Mouse (Mus musculus): Measurements from ENCODE around the gene Ripor3. TPM values are rescaled to one million over a fixed set of nuclear protein-coding genes. Genes with fewer than 3 reads are reported as not detected.

Gene Ripor3
- total and polyA plus RNA-seq, 3 experiments: 0.17 TPM; not detected in 2

DNA sequence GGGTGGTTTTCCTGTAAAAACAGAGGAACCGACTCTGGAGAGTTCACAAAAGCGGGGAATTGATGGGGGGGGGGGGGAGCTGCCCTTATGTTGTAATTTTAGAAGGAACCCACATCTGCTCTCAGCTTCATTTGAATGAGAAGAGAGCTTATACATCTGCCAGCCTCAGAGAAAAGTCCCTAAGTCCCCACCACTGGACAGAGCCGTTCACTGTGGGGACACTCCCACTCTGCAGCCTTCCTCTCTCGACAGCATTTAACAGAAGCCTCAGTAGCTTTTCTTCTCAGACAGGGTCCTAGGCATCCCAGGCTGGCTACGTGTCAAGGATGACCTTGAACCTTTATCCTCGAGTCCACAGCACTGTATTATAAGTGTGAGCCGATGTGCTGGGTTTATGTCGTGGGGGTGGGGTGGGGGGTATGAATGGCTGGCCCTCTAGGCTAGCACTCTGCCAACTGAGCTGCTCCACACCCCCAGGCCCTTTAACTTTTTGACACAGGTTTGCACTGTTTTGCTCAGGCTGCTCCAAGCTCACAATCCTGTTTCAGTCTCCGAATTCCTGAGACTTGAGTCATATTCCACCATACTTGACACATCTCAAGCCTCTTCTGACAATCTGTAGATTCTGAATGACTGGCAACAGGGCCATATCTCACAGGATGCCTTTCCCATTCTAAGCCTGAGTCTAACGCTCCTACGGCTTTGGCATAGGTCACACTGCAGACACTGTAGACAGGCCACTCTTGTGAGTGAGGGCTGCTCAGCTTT, 70.6 kb downstream of the Ripor3 start (continued):
- TF ChIP-seq BHLHE40 (IDR thresholded peaks at IDR 0.05; ENCODE audit: low read depth, low read length) (no peak), POLR2A (IDR thresholded peaks at IDR 0.05; ENCODE audit: low read depth, low read length) (peak; percentile 45; the same call in 1 of the 2 replicates), RCOR1 (conservative IDR thresholded peaks at IDR 0.05; ENCODE audit: low read depth, low read length) (no peak)

DNA sequence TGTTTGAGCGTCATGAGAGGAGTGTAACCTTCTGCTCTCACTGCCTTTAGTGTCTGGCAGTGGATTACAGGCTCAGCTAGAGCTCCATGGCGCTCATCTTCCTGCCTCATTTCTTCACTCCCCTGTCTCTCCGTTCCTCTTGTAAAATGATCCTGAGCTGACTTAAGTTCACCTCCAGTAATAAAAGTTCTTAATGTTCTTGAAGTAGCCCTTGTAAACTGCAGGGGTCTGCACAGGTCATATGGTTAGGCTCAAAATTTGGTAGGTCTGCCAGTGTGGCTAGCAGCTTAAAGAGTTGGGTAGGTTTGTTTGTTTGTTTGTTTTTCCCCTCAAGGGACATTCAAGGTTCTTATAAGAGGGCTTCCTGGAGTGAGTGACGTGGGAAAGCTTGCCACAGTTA, 71.2 kb downstream of the Ripor3 start:
- dilution Hi-C loops (cut with MboI; ENCODE audit: extremely low pct_ligation_motif_present, extremely low pct_unique_long_range_greater_than_20kb, low sequenced_read_pairs): no loop called here
- peak overlapping the region; percentile 82 for H3K27ac ChIP-seq (ENCODE audit: insufficient read depth, low read depth)

DNA sequence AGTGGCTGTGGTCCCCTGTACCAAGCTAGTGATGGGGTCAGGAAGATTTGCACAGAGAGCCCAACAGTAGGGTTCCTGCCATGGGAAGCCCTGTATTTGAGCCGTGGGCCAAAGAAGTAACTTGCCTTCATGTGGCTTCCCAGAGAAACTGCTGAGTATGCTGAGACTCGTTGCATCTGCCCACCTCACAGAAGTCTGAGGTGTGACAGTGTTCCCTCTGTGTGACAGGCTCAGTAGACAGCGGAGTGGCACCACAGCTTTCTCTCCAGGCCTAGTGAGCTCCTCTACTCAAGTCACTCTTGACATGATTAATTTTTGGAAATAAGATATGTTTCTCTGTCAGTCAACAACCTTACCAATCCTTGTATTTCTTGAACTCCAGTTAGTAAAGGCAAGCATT, 71.6 kb downstream of the Ripor3 start:
- DNase-seq (ENCODE audit: extremely low read depth): no peak
- peaks cover 0 to 30% of the 10 kb centered on the region in 2 experiments for H3K36me3 ChIP-seq (replicated peaks in 1 of 2; ENCODE audit: control insufficient read depth in 1 of 2, insufficient read depth in 1 of 2, low read length in 1 of 2)
- TF ChIP-seq CTCF (conservative IDR thresholded peaks at IDR 0.05 in 1 of 2, IDR thresholded peaks at IDR 0.05 in 1 of 2; ENCODE audit: low read depth in 2 of 2, low read length in 2 of 2): no peak
- no peak for TF ChIP-seq TCF12 (IDR thresholded peaks at IDR 0.05; ENCODE audit: low read depth, low read length)
- TF ChIP-seq SMC3 (IDR thresholded peaks at IDR 0.05; ENCODE audit: low read depth, low read length): no peak
- TF ChIP-seq ZC3H11A (IDR thresholded peaks at IDR 0.05; ENCODE audit: low read depth, low read length): no peak
- TF ChIP-seq ELF1 (IDR thresholded peaks at IDR 0.05; ENCODE audit: low read depth, low read length): no peak
- no peak for TF ChIP-seq ETS1 (conservative IDR thresholded peaks at IDR 0.05; ENCODE audit: low read depth, low read length)
- no peak for TF ChIP-seq JUN (IDR thresholded peaks at IDR 0.05; ENCODE audit: insufficient read depth, low read depth, low read length)
- no peak for TF ChIP-seq POLR2A (IDR thresholded peaks at IDR 0.05; ENCODE audit: low read depth, low read length)
- TF ChIP-seq MAFK (IDR thresholded peaks at IDR 0.05; ENCODE audit: insufficient replicate concordance, low read length): no peak
- no peak for TF ChIP-seq USF1 (IDR thresholded peaks at IDR 0.05; ENCODE audit: low read depth, low read length)
- TF ChIP-seq NELFE (IDR thresholded peaks at IDR 0.05; ENCODE audit: low read depth, low read length): no peak
- no peak for TF ChIP-seq CHD1 (IDR thresholded peaks at IDR 0.05; ENCODE audit: low read depth, low read length)
- TF ChIP-seq NRF1 (IDR thresholded peaks at IDR 0.05; ENCODE audit: low read depth, low read length): no peak
- H3K4me2 ChIP-seq (ENCODE audit: insufficient read depth, low read depth, poor library complexity, severe bottlenecking): 0 out of 2 replicates have a peak overlapping the region, but pooled peaks have one; percentile 95
- dilution Hi-C loops (cut with MboI; ENCODE audit: extremely low pct_ligation_motif_present, extremely low pct_unique_long_range_greater_than_20kb, low sequenced_read_pairs): no loop called here
- H3K27me3 ChIP-seq (replicated peaks): no peaks in the 10 kb centered on the region
- H3K79me2 ChIP-seq (replicated peaks; ENCODE audit: control insufficient read depth, extremely low read depth, insufficient read depth, poor library complexity, severe bottlenecking): peaks cover 100% of the 10 kb centered on the region
- peaks cover 50 to 90% of the 10 kb centered on the region in 2 experiments for H3K4me1 ChIP-seq (ENCODE audit: control insufficient read depth in 1 of 2, insufficient read depth in 2 of 2)
- no peak overlapping the region for H3K4me3 ChIP-seq (replicated peaks in 1 of 3; ENCODE audit: low read depth in 2 of 3, low read length in 2 of 3, poor library complexity in 1 of 3)
- in situ Hi-C loops (cut with MboI; ENCODE audit: low pct_ligation_motif_present, low pct_unique_long_range_greater_than_20kb, low sequenced_read_pairs): no loop called here
- no peaks in the 10 kb centered on the region for H3K9me3 ChIP-seq (replicated peaks; ENCODE audit: low read length)
- H3K9ac ChIP-seq (ENCODE audit: insufficient read depth, low read depth): no peak overlapping the region
- H3K27ac ChIP-seq (ENCODE audit: insufficient read depth, low read depth): peak overlapping the region; percentile 82

More for the DNA sequence above, 71.2 kb downstream of the Ripor3 start:
- no peak for DNase-seq (ENCODE audit: extremely low read depth)
- TF ChIP-seq USF1 (IDR thresholded peaks at IDR 0.05; ENCODE audit: low read depth, low read length): no peak
- TF ChIP-seq CHD1 (IDR thresholded peaks at IDR 0.05; ENCODE audit: low read depth, low read length): peak; percentile 61; the same call in 1 of the 2 replicates
- TF ChIP-seq MXI1 (IDR thresholded peaks at IDR 0.05; ENCODE audit: low read depth, low read length): peak; percentile 63; the same call in 1 of the 2 replicates
- TF ChIP-seq ELF1 (IDR thresholded peaks at IDR 0.05; ENCODE audit: low read depth, low read length): 0 out of 2 replicates have a peak, but pooled peaks have one; percentile 22
- 0 out of 2 replicates have a peak, but pooled peaks have one; percentile 21 for TF ChIP-seq SIN3A (IDR thresholded peaks at IDR 0.05; ENCODE audit: low read length)
- TF ChIP-seq KAT2A (IDR thresholded peaks at IDR 0.05; ENCODE audit: insufficient replicate concordance, low read length): 0 out of 2 replicates have a peak, but pooled peaks have one; percentile 19
- TF ChIP-seq RCOR1 (conservative IDR thresholded peaks at IDR 0.05; ENCODE audit: low read depth, low read length): peak; percentile 55; the same call in 1 of the 2 replicates
- no peak for TF ChIP-seq ETS1 (conservative IDR thresholded peaks at IDR 0.05; ENCODE audit: low read depth, low read length)
- in situ Hi-C loops (cut with MboI; ENCODE audit: low pct_ligation_motif_present, low pct_unique_long_range_greater_than_20kb, low sequenced_read_pairs): no loop called here
- Histone ChIP-seq H3K4me1 (ENCODE audit: control insufficient read depth in 1 of 2, insufficient read depth in 2 of 2) (peaks cover 53 to 95% of the 10 kb centered on the region in 2 experiments), H3K9ac (ENCODE audit: insufficient read depth, low read depth) (no peak overlapping the region; the same call in 1 of the 2 replicates), H3K79me2 (replicated peaks; ENCODE audit: control insufficient read depth, extremely low read depth, insufficient read depth, poor library complexity, severe bottlenecking) (peaks cover 100% of the 10 kb centered on the region), H3K36me3 (replicated peaks in 1 of 2; ENCODE audit: control insufficient read depth in 1 of 2, insufficient read depth in 1 of 2, low read length in 1 of 2) (peaks cover 0 to 30% of the 10 kb centered on the region in 2 experiments), H3K9me3 (replicated peaks; ENCODE audit: low read length) (no peaks in the 10 kb centered on the region), H3K4me3 (replicated peaks in 1 of 3; ENCODE audit: low read depth in 2 of 3, low read length in 2 of 3, poor library complexity in 1 of 3) (no peak overlapping the region), H3K27me3 (replicated peaks) (no peaks in the 10 kb centered on the region), H3K4me2 (ENCODE audit: insufficient read depth, low read depth, poor library complexity, severe bottlenecking) (peak overlapping the region; percentile 95)

Data from CH12.LX (cell line).